Mouse (Mus musculus): ENCODE data around the gene Kcnn1. TPM values are rescaled to one million over a fixed set of nuclear protein-coding genes. Genes with fewer than 3 reads are reported as not detected.

The Kcnn1 gene
- total RNA-seq, 2 experiments from 2014 or later, result 2.2 to 2.8 TPM

DNA sequence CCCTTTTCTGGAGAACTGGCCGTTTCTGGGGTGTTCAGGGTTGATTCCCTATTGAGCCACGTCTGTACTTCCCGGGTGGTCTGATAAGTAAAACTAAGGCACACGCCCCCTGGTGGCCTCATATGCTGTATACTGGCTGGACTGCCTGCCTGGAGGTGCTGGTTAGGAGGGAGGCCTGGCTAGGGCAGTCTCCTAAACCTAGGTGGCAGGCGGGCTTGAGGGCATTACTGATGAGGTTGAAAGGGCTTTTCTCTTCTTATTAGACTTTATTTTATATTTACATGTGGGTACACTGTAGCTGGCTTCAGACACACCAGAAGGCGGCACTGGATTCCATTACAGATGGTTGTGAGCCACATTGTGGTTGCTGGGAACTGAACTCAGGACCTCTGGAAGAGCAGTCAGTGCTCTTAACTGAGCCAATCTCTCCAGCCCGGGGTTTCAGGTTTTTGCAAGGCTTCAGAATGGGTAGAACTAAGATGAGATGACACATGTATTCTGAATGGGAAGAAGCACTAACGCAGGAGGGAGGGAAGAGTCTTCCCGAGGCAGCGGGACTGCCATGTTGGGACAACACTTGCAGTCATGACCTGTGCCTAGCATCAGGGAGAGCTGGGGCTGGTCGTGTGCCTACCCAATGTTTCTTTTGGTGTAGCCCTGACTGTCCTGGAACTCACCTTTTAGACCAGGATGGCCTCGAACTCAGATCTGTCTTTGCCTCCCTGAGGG, 30.8 kb upstream of the Kcnn1 start:
- peak; percentile 60 to 65 for DNase-seq (ENCODE audit: low spot score in 2 of 2)

GRCm38 (mm10) chr8:70892896-70893655, 30.0 kb upstream of the Kcnn1 start:
- DNase-seq (ENCODE audit: low spot score in 2 of 2), result no peak

DNA sequence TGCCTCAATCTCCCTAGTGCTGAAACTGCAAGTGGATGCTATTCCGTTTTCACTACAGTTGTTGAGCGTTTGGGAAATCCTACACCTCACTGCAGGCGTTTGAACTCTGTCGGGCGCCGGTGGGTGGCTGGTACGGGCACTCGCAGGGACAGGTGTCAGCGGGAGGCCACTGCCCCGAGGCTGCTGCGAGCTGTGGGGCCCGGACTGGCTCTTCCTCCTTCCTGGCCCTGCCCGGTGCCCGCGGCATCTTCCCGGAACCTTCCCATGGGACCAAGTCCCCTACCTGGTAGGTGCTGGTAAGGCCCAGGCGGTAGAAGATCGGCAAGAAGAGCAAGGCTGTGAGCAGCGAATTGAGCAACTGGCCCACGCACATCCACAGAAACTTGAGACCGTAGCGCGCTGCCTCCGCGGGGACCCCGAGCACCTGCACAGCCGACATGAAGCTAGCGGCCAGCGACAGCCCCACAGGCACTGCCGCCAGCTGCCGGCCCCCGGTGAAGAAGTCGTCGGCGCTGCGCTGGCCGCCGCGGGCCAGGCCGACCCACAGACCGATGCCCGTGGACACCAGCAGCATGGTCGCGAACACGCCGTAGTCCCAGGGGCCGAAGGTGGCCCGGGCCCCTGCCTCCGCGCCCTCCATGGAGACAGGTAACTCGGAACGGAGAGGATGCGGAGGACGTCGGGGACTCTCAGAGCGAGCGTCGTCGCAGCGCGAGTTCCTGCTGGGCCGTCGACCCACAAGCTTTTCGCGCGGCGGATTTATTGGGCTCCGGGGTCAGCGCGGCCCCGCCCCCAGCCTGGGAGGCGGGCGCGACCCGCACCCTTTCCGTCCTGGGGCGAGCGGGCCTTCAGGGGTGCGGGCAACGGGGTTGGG, 29.2 kb upstream of the Kcnn1 start, which contains the start of gene Slc5a5:
Gene Slc5a5 (minus strand): TSS at position 736 of the 874 bp plus-strand sequence.
- no peak for DNase-seq (ENCODE audit: low spot score in 2 of 2)

DNA sequence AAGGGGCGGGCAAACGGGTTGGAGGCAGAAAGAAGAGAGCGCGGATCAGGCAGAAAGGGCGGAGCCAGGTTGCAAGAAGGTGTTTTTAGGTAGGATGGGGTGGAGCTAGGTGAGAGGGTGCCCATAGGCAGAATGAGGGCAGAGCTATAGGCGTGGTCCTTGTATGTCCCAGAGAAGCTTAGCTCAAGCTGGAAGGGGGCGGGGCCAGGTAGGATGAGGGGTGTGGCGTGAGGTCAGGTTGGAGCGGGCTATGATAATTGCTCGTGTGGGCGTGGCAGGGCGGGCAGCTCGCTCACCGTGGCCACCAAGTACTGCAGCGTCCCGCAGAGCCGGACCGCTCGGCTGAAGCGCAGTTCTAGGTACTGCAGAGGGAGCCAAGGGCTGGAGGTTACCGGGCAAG, 28.3 kb upstream of the Kcnn1 start:
- no peak for DNase-seq (ENCODE audit: low spot score in 2 of 2)

DNA sequence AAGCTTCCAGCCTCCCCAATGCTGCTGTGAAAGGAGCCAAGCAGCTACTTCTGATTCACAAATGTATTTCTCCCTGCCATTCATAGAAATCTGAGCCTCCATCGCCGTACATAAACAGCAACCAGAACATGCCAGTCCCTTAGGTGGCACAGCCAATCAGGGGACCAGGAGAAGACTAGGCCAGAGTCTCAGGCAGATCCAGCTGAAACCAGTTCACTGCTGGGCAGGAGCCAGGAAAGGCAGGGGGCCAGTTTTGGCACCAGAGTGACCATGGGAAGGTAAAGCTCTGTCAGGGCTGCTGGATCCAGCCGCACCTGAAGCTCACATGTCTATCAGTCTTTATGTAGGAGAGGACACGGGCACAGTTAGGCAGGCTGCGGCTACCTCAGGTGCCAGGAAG, 27.6 kb upstream of the Kcnn1 start:
- DNase-seq (ENCODE audit: low spot score in 2 of 2), result no peak

GRCm38 (mm10) chr8:70887669-70888068, 24.6 kb upstream of the Kcnn1 start:
- no peak for DNase-seq (ENCODE audit: low spot score in 2 of 2)

DNA sequence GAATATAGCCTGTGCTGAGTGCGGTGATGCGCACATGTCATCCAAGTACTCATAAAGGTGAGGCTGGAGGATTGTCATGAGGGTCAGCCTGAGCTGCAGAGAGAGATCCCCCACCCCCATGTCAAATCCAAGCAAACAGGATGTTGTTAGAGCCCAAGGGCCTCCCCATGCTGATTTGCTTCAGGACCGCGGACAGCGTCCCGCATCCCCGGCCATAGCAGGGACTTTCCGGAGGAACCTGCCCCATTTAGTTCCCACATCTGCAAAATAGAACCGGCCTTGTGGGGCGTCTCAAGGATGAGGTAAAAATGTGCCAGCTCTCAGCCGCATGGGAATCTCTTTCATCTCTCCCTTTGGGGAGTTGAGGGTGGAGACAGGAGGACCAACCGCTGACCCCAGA, 22.6 kb upstream of the Kcnn1 start:
- DNase-seq (ENCODE audit: low spot score in 2 of 2), result no peak

- no peak for DNase-seq (ENCODE audit: low spot score in 2 of 2)
Observed at GRCm38 (mm10) chr8:70884683-70885082, 21.6 kb upstream of the Kcnn1 start.

GRCm38 (mm10) chr8:70884186-70884585, 21.1 kb upstream of the Kcnn1 start:
- DNase-seq (ENCODE audit: low spot score in 2 of 2), result no peak

DNA sequence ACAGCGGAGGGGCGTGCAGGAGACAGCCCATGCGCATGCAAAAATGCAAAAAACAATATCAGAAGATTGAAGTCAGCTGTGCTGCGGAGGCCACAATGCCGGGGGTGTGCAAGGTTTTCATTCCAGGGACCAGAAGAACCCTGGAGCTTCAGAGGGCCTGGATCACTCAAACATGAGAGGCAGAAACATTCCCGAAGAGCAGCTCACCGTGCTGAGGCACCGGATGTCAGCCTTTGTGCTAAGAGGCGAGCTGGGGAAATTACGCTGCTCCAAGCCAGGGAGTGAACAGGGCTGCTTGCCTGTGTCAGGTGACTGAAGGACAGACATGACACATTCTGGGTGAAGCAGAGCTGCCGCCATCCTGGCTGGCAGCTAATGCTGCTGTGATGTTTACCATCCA, 17.5 kb upstream of the Kcnn1 start:
- no peak for DNase-seq (ENCODE audit: low spot score in 2 of 2)

DNA sequence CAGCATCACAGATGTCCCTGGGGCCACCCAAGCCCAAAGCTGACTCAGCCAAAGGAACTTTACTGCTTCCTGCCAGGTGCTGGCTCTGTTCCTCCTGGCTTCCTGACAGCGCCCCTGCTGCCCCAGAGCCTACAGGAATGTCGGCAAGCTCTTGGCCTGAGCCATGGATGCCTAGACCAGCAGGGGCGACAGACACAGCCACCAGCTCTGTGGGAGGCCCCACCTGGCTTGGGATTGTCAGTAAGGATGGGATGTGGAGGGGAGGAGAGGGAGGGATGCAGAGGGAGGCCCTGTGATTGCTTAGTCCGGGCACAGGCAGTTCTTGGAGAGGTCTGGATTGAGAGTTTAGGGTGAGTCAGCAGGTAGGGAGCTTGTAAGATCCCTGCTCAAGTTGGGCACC, 17.1 kb upstream of the Kcnn1 start:
- no peak for DNase-seq (ENCODE audit: low spot score in 2 of 2)

DNA sequence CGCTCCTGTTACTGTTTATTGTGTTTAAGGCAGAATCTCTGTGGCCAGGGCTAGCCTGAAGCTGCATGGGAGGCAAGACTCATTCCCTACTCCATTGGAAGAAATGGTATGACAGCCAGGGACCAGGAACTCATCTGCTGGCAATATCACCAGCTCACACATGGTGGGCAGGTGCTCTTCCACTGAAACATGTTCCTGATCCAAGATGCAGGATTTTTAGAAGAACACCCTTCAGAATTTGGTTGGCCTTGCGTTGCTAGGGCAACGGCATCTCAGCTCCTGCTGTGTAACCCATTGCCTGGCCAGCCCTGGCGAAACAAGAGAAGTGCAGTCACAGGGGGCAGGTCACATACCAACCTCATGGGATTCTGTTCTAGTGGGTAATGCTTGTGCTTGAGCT, 16.4 kb upstream of the Kcnn1 start:
- DNase-seq (ENCODE audit: low spot score in 2 of 2), result no peak

GRCm38 (mm10) chr8:70878178-70878577, 15.1 kb upstream of the Kcnn1 start:
- no peak for DNase-seq (ENCODE audit: low spot score in 2 of 2)

- DNase-seq (ENCODE audit: low spot score in 2 of 2), result no peak
Observed at GRCm38 (mm10) chr8:70876382-70876781, 13.3 kb upstream of the Kcnn1 start.

- DNase-seq (ENCODE audit: low spot score in 2 of 2), result no peak
Observed at GRCm38 (mm10) chr8:70874441-70874840, 11.4 kb upstream of the Kcnn1 start.

DNA sequence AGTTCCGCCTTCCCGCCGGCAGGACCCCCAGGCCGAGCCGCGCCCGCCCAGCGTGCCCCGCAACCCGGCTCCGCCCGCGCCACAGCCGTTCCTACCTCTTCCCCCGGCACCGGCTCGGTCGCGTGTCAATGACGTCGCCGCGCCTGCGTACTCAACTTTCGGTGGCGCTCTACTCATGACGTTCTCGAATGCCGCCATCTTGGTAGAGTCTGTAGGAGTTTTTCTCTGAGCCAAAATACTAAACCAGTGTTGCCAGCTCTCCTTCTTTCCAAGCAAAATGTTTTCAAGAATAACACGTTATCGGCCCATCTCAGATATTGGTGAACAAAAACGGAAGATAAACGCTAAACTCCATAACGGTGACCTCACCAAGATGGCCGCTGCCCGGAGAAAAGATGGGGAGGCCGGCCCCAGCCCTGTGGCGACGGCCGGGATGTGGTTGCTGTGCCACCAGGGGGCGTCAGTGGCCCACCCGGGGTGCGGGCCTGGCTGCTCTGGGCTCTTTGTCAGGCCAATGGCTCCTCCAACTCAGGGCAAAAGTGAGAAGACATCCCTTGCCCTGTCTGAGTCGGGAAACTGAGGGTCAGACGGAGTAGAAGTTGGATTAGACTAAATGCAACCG, 10.4 kb upstream of the Kcnn1 start, which contains the start of gene Ccdc124:
Gene Ccdc124 (minus strand): TSS at position 572 of the 622 bp plus-strand sequence.
- peak; percentile 96 to 98 for DNase-seq (ENCODE audit: low spot score in 2 of 2)

- no peak for DNase-seq (ENCODE audit: low spot score in 2 of 2)
Observed at GRCm38 (mm10) chr8:70872643-70873363, 9.7 kb upstream of the Kcnn1 start.

DNA sequence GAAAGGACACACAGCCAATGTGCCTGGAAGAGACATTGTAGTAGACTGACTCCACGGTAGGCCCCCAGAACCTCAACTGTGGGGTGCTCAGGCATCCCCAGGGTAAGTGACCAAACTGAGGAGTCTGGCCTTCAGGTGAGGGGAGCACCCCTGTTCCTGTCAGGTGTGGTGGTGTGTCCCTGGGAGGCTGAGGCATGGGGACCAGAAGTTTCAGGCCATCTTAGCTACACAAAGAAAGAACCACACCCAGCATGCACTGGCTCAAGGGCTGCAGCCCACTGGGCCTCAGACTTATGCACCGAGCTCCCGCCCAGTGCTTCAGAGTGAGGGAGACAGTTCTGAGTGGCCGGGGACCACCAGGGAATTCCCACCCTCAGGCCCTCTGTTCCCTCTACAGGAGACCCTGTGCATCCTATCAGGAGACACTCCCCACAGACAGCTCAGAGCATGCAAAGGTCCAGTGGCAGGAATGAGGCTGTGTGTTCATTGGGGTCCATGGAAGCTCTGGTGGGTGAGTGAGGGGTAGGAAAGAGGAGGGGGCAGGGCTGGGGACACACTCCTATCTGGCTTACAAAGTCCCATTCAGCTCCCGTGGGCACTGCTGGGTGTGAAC, 8.2 kb upstream of the Kcnn1 start:
- no peak for DNase-seq (ENCODE audit: low spot score in 2 of 2)

DNA sequence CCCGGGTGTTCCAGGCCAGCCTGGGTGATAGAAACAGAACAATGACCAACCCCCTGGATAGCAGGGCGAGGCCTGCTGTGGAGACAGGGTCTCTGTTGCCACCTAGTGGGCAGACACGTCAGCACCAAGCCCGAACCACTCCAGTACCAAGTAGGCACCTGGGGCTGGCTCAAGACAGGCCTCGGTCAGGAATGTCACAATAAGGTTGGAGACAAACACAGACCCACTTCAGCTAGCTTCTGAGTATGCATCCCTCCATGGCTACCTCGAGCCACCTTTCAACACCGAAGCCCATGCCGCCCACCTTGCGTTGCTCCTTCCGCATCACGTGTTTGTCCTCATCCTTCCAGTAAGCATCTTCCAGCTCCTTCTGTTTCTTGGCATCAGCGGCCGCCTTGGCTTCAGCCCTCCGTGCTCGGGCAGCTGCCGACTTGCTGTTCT, 6.6 kb upstream of the Kcnn1 start:
- peak; percentile 62 to 69 for DNase-seq (ENCODE audit: low spot score in 2 of 2)

DNA sequence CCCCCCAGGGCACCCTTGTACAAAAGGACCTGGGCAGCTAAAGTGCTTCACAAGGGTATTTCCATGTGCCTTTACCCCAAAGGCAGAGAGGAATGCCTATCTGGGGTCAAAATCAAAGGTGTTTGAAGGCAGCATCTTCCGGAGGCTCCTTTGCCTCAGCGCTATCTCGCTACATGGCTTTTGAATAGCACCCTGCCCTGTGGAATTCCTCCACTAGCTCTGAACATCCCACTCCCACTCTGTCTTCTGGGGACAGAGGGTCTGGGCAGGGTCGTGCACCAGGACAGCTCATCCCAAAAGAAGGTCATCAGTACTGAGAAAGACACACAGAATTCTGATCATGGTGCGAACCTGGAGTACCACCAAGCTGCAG, 6.1 kb upstream of the Kcnn1 start:
- no peak for DNase-seq (ENCODE audit: low spot score in 2 of 2)
